Mouse (Mus musculus) midbrain, embryonic 11.5 days (tissue): Measurements from ENCODE around the gene Cryzl1. TPM values are rescaled to one million over a fixed set of nuclear protein-coding genes. Genes with fewer than 3 reads are reported as not detected.

Experiments
- ATAC-seq: fragments of 200-750 bp; cut with Nextera tagmentation; 2 replicates; pipeline ENCODE4 v1.8.0; 2017; ENCODE audit warnings: moderate TSS enrichment, moderate library complexity; ENCODE audit not compliant: low FRiP score
- DNase-seq: peaks from one replicate; pipeline ENCODE4 v3.0.0; 2015; ENCODE audit warnings: low spot score; ENCODE audit errors: missing footprints
- H3K27ac ChIP-seq: fragments of 300-500 bp; sonication (generic); 2 replicates; pipeline ENCODE4 v1.5.1; 2014; ENCODE audit warnings: low read depth, low read length
- H3K27me3 ChIP-seq: fragments of 300-500 bp; sonication (generic); 2 replicates; pipeline ENCODE4 v1.6.1; 2014; ENCODE audit warnings: mild to moderate bottlenecking, low read length, moderate library complexity, mixed read lengths; ENCODE audit not compliant: control insufficient read depth, insufficient read depth
- H3K36me3 ChIP-seq: fragments of 300-500 bp; sonication (generic); 2 replicates; pipeline ENCODE4 v1.6.1; 2014; ENCODE audit warnings: mild to moderate bottlenecking, low read length, moderate library complexity, mixed read lengths; ENCODE audit not compliant: control insufficient read depth, insufficient read depth
- H3K4me1 ChIP-seq: fragments of 300-500 bp; sonication (generic); 2 replicates; pipeline ENCODE4 v1.6.1; 2014; ENCODE audit warnings: low read length; ENCODE audit not compliant: control insufficient read depth, insufficient read depth
- H3K4me2 ChIP-seq: fragments of 300-500 bp; sonication (generic); 2 replicates; pipeline ENCODE4 v1.6.1; 2014; ENCODE audit warnings: mild to moderate bottlenecking, moderate library complexity
- H3K4me3 ChIP-seq: fragments of 300-500 bp; sonication (generic); 2 replicates; pipeline ENCODE4 v1.5.1; 2014; ENCODE audit warnings: low read depth, low read length
- H3K9ac ChIP-seq: fragments of 300-500 bp; sonication (generic); 2 replicates; pipeline ENCODE4 v1.6.1; 2014; ENCODE audit warnings: low read length
- H3K9me3 ChIP-seq: fragments of 300-500 bp; sonication (generic); 2 replicates; pipeline ENCODE4 v1.6.1; 2016; ENCODE audit warnings: low read length; ENCODE audit not compliant: control insufficient read depth
- WGBS: fragments of 180-500 bp; shearing (Covaris S2); extraction: QIAGEN DNeasy Blood & Tissue Kit; methylation state at CpG from one replicate; pipeline ENCODE4 v1.1.7; 2014; 5-methylcytosine and 5-hydroxymethylcytosine counted together
- polyA plus RNA-seq: library from polyadenylated mRNA; unstranded; fragments of >200 nt; fragmentation: Nextera tagmentation; extraction: Ambion mirVana; gene quantifications from 2 replicates; pipeline ENCODE4 v1.2.1, GENCODE M21; 2014

Cryzl1 gene
- 77.0 and 82.5 TPM in 2 replicates for polyA plus RNA-seq

DNA sequence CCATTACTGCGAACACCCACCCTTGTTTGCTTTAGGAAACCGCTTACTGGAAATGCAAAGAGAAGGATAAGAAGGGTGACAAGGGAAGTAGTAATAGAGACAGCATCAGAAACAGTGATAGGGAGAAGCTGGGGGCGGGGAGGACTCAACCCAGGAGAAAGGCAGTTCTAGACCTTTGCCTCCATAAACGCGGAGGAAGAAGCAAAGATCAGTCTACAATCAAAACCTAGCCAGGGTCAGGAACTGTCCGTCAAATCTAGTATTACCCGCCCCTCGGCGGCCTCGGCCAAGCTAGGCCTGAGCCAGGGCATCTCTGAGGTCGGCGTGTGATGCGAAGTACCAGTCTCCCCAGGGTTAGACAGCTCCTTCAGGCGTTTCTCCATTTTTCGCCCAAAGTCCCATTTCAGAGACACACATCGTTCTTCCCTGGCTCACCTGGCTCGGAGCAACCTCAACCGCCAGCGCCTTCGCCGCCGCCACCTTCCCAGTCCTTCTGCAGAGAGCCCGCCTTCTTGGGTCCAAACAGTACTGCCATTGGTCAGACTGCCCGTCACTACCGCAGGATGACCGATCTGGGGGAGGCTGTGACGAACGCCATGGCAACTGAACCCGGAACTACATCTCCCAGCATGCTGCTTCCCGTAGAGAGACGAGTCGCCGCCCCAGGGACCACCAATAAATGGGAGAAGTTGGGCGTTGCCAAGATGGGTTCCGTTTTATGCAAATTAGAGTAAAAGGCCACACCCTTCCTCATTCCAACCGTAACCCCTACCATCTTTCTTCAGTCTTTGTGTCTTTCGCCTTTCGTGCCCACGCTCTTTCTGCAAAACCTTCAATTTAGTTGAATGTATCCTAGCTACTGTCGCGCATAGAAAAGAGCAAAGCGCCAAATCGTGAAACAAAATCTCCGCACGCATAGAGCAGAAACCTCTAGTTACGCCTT, at the start of gene Cryzl1:
Gene Cryzl1, minus strand, starts transcription at position 853 of the 943 bp plus-strand sequence.
- no peaks in the 10 kb centered on the region for H3K27me3 ChIP-seq
- peaks cover 15% of the 10 kb centered on the region for H3K4me1 ChIP-seq
- peak within 1 kb of the TSS; percentile 88 for H3K9ac ChIP-seq
- H3K9me3 ChIP-seq, result no peaks in the 10 kb centered on the region
- H3K4me2 ChIP-seq, result peak within 1 kb of the TSS; percentile 58
- ATAC-seq, result peak; percentile 95
- DNase-seq, result peak; percentile 99
- no peaks in the 10 kb centered on the region for H3K36me3 ChIP-seq
- peak within 1 kb of the TSS; percentile 87 for H3K4me3 ChIP-seq
- H3K27ac ChIP-seq, result peak within 1 kb of the TSS; percentile 90
- under 1% methylated on average over 46 of the region's 46 CpGs for WGBS

GRCm38 (mm10) chr16:91772586-91772985, 43.8 kb upstream of the Cryzl1 start:
- Histone ChIP-seq H3K36me3 (no peaks in the 10 kb centered on the region), H3K27ac (no peak overlapping the region)

DNA sequence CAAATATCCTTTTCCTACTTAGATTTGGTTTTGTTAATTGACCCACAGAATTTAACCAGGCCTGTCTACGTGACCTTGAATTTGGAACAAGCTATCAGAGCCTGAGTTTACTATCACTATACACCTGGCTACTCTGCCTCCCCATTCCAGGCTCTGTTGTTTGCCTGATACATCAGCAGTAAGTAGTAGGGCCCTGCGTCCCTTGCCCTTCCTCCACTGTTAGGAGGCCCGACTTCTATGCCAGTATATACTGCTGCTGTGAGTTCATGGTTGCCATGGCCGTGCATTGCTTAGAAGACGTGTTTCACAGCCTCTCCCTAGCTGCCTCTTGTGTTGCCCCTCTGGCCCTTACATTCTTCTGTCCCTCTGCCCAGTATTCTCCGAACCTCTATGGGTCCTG, 42.6 kb upstream of the Cryzl1 start:
- 0 out of 2 replicates have a peak, but pooled peaks have one; percentile 23 for ATAC-seq
- Histone ChIP-seq H3K27me3 (no peaks in the 10 kb centered on the region), H3K27ac (peak overlapping the region; percentile 3), H3K4me2 (no peak overlapping the region), H3K36me3 (no peaks in the 10 kb centered on the region), H3K4me3 (no peak overlapping the region), H3K9ac (no peak overlapping the region), H3K9me3 (no peaks in the 10 kb centered on the region), H3K4me1 (peaks cover 24% of the 10 kb centered on the region)
- no peak for DNase-seq
- WGBS, result 76% methylated on average over 6 of the region's 6 CpGs

More at GRCm38 (mm10) chr16:91772586-91772985, 43.8 kb upstream of the Cryzl1 start:
- H3K4me1 ChIP-seq, result peaks cover 24% of the 10 kb centered on the region
- no peak overlapping the region for H3K9ac ChIP-seq
- no peak overlapping the region for H3K4me2 ChIP-seq
- H3K27me3 ChIP-seq, result no peaks in the 10 kb centered on the region
- ATAC-seq (no peak), DNase-seq (no peak)
- no peak overlapping the region for H3K4me3 ChIP-seq
- 83% methylated on average over 7 of the region's 7 CpGs for WGBS
- H3K9me3 ChIP-seq, result no peaks in the 10 kb centered on the region

GRCm38 (mm10) chr16:91770662-91771061, 41.9 kb upstream of the Cryzl1 start:
- DNase-seq (peak; percentile 91), ATAC-seq (peak; percentile 93)
- H3K36me3 ChIP-seq, result no peaks in the 10 kb centered on the region
- H3K4me2 ChIP-seq, result no peak overlapping the region
- peak overlapping the region; percentile 3; the same call in 1 of the 2 replicates for H3K27ac ChIP-seq
- H3K9ac ChIP-seq, result no peak overlapping the region
- H3K9me3 ChIP-seq, result no peaks in the 10 kb centered on the region
- 20% methylated on average over 5 of the region's 5 CpGs for WGBS
- no peaks in the 10 kb centered on the region for H3K27me3 ChIP-seq
- H3K4me3 ChIP-seq, result no peak overlapping the region
- H3K4me1 ChIP-seq, result peaks cover 24% of the 10 kb centered on the region

DNA sequence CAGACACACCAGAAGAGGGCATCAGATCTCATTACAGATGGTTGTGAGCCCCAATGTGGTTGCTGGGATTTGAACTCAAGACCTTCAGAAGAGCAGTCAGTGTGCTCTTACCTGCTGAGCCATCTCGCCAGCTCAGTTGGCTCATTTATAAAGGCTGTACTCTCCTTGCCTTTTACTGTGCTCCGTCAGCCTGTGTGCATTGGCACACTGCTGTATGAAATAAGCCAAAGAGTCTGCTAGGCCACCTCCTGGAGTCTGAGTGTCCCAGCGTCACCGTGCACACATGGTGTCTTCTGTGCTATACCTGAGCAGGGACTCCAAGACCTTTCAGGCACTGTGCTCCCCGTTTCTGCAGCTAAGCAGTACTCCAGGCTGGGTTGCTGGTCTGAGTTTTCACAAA, 41.1 kb upstream of the Cryzl1 start:
- ATAC-seq, result no peak
- no peak overlapping the region for H3K9ac ChIP-seq
- no peak overlapping the region; the same call in 1 of the 2 replicates for H3K27ac ChIP-seq

GRCm38 (mm10) chr16:91768586-91768985, 39.8 kb upstream of the Cryzl1 start:
- Histone ChIP-seq H3K4me1 (peaks cover 38% of the 10 kb centered on the region), H3K9ac (no peak overlapping the region), H3K4me2 (no peak overlapping the region), H3K36me3 (no peaks in the 10 kb centered on the region), H3K4me3 (no peak overlapping the region), H3K27ac (no peak overlapping the region), H3K27me3 (no peaks in the 10 kb centered on the region), H3K9me3 (no peaks in the 10 kb centered on the region)
- ATAC-seq, result no peak
- no peak for DNase-seq
- WGBS, result 91% methylated on average over 6 of the region's 6 CpGs

More for the DNA sequence above, 41.1 kb upstream of the Cryzl1 start:
- Histone ChIP-seq H3K27me3 (no peaks in the 10 kb centered on the region), H3K4me2 (no peak overlapping the region), H3K9me3 (no peaks in the 10 kb centered on the region), H3K4me3 (no peak overlapping the region), H3K4me1 (peaks cover 25% of the 10 kb centered on the region), H3K36me3 (no peaks in the 10 kb centered on the region)
- no peak for DNase-seq
- WGBS, result 81% methylated on average over 5 of the region's 5 CpGs

GRCm38 (mm10) chr16:91767165-91767701, 38.5 kb upstream of the Cryzl1 start:
- Histone ChIP-seq H3K4me3 (no peak overlapping the region), H3K27me3 (no peaks in the 10 kb centered on the region), H3K36me3 (no peaks in the 10 kb centered on the region), H3K4me2 (no peak overlapping the region), H3K27ac (no peak overlapping the region), H3K9ac (no peak overlapping the region), H3K4me1 (peaks cover 34% of the 10 kb centered on the region), H3K9me3 (no peaks in the 10 kb centered on the region)
- ATAC-seq, result no peak
- no peak for DNase-seq
- WGBS, result 91% methylated on average over 11 of the region's 11 CpGs

DNA sequence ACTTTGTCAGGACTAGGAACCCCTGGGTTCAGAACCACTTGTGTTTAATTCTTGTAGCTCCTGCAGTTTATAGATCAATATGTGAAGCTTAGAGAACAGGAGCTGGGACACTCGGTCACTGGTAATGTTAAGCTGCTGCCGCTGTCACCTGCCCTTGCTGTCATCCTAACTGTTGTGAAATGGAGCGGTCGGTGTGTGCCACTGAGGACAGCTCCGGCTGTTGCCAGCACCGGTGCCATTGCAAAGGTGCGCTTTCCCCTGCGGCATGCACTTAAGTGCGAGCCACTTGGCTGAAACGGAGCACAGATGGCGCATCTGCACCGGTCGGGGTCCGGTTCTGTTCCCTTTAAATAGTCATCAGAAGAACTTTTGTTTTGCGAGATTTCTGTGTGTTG, 37.0 kb upstream of the Cryzl1 start:
- Histone ChIP-seq H3K9ac (no peak overlapping the region), H3K27ac (no peak overlapping the region), H3K4me3 (no peak overlapping the region), H3K36me3 (no peaks in the 10 kb centered on the region), H3K27me3 (no peaks in the 10 kb centered on the region), H3K9me3 (no peaks in the 10 kb centered on the region), H3K4me1 (peaks cover 26% of the 10 kb centered on the region), H3K4me2 (no peak overlapping the region)
- WGBS, result 91% methylated on average over 15 of the region's 15 CpGs
- DNase-seq (no peak), ATAC-seq (no peak)
